Mouse (Mus musculus) limb, embryonic 11.5 days (tissue): ENCODE measurements at regions not wholly inside any gene's neighbourhood (a gene's known extent, or its start where the extent isn't known, plus 50 kb on each side); places are given as distances from the start of the nearest gene placed in this dataset. TPM values are rescaled to one million over a fixed set of nuclear protein-coding genes. Genes with fewer than 3 reads are reported as not detected.

Source experiments
- ATAC-seq: fragments of 200-750 bp; cut with Nextera tagmentation; 2 replicates; pipeline ENCODE4 v1.8.0; 2017; ENCODE audit warnings: low read depth; ENCODE audit not compliant: insufficient number of reproducible peaks, low FRiP score, low TSS enrichment
- DNase-seq: peaks from one replicate; pipeline ENCODE4 v3.0.0-alpha.2; 2015; ENCODE audit warnings: low spot score
- H3K27ac ChIP-seq: fragments of 300-500 bp; sonication (generic); replicated peaks from 2 replicates; pipeline ENCODE4 v1.5.1; 2014; ENCODE audit warnings: low read depth, mild to moderate bottlenecking, low read length
- H3K27me3 ChIP-seq: fragments of 300-500 bp; sonication (generic); 2 replicates; pipeline ENCODE4 v1.6.1; 2014; ENCODE audit warnings: mild to moderate bottlenecking, low read length, mixed read lengths; ENCODE audit not compliant: control insufficient read depth, insufficient read depth
- H3K36me3 ChIP-seq: fragments of 300-500 bp; sonication (generic); 2 replicates; pipeline ENCODE4 v1.6.1; 2014; ENCODE audit warnings: mild to moderate bottlenecking, low read length, moderate library complexity, mixed read lengths; ENCODE audit not compliant: control insufficient read depth, insufficient read depth
- H3K4me1 ChIP-seq: fragments of 300-500 bp; sonication (generic); 2 replicates; pipeline ENCODE4 v1.6.1; 2014; ENCODE audit warnings: low read length, mixed read lengths; ENCODE audit not compliant: control insufficient read depth, insufficient read depth
- H3K4me2 ChIP-seq: fragments of 300-500 bp; sonication (generic); 2 replicates; pipeline ENCODE4 v1.6.1; 2014; ENCODE audit warnings: low read depth, mild to moderate bottlenecking, moderate library complexity; ENCODE audit not compliant: severe bottlenecking
- H3K4me3 ChIP-seq: fragments of 300-500 bp; sonication (generic); 2 replicates; pipeline ENCODE4 v1.5.1; 2014; ENCODE audit warnings: low read depth, low read length
- H3K9ac ChIP-seq: fragments of 300-500 bp; sonication (generic); 2 replicates; pipeline ENCODE4 v1.6.1; 2014; ENCODE audit warnings: mild to moderate bottlenecking, low read length
- H3K9me3 ChIP-seq: fragments of 300-500 bp; sonication (generic); 2 replicates; pipeline ENCODE4 v1.6.1; 2016; ENCODE audit warnings: low read length; ENCODE audit not compliant: control insufficient read depth
- WGBS: fragments of 180-500 bp; shearing (Covaris S2); extraction: QIAGEN DNeasy Blood & Tissue Kit; methylation state at CpG from one replicate; pipeline ENCODE4 v1.1.7; 2014; 5-methylcytosine and 5-hydroxymethylcytosine counted together
- microRNA counts: library from miRNA; unstranded; fragments of <30 nt; microRNA quantifications from one replicate; lab custom pipeline; 2016
- microRNA-seq: library from miRNA; unstranded; fragments of <30 nt; microRNA quantifications from one replicate; pipeline ENCODE4, GENCODE M21; 2016

DNA sequence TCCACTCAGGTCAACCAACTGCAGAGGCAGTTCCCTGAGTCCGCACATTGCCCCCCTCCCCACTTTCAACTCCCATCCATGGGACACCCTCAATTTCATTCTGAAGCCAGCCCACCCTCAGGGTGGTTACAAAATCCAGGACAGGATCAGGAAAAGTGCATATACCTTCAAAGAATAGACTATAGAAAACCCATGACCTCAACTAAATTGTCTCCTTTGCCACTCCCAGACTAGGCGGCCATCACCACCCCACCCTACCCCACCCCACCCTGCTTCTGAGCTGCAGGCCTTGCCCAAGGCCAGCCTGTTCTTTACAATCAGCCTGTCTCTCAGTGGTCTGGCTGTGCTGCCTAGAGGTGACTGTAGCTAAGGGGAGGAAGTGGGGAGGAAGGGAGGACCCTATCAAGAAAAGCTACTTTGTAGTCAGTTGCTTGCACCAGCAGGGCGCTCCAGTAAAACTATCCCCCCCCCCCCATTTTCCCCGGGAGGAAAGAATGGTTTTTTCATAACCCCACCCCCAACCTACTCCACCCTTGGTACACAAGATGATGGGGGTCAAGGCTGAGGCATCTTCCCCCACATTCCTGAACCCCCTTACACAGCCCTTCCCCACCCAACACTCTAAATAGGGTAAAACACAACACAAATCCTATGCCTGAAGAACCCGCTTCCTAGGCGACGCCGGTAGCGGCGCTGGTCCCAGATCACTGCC is 490.9 kb downstream of the Prss52 start:
- Histone ChIP-seq H3K4me3 (no peak overlapping the region), H3K9ac (no peak overlapping the region), H3K36me3 (no peaks in the 10 kb centered on the region), H3K4me2 (0 out of 2 replicates have a peak overlapping the region, but pooled peaks have one; percentile 10), H3K27ac (no peak overlapping the region), H3K4me1 (peaks cover 4% of the 10 kb centered on the region; the same call in 1 of the 2 replicates), H3K9me3 (no peaks in the 10 kb centered on the region), H3K27me3 (peaks cover 31% of the 10 kb centered on the region)
- no peak for DNase-seq
- no peak for ATAC-seq
- WGBS, result 43% methylated on average over 10 of the region's 10 CpGs

DNA sequence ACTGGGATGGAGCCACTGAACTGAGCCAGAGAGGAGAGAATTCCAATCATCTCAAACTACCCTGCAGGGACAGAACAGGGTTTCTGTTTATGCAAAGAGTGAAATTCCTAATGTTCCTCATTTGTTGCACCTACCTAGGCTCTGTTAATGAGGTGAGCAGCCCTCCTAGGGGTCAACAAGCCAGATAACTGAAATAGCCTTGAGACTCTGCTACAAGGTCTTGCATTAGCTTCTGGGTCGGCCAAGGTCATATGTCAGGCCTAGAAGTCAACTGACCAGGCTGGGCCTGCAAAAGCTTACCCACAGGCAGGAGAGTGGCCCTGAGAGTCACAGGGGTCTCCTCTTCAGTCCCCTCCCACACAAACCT is 491.4 kb downstream of the Prss52 start:
- DNase-seq, result no peak
- Histone ChIP-seq H3K27ac (no peak overlapping the region), H3K4me2 (peak overlapping the region; percentile 10; the same call in 1 of the 2 replicates), H3K4me1 (0 out of 2 replicates have a peak, but pooled peaks cover 3% of the 10 kb centered on the region), H3K9ac (no peak overlapping the region), H3K4me3 (no peak overlapping the region), H3K9me3 (no peaks in the 10 kb centered on the region), H3K27me3 (peaks cover 25% of the 10 kb centered on the region), H3K36me3 (no peaks in the 10 kb centered on the region)
- no peak for ATAC-seq
- 23% methylated on average over 1 of the region's 1 CpGs for WGBS

DNA sequence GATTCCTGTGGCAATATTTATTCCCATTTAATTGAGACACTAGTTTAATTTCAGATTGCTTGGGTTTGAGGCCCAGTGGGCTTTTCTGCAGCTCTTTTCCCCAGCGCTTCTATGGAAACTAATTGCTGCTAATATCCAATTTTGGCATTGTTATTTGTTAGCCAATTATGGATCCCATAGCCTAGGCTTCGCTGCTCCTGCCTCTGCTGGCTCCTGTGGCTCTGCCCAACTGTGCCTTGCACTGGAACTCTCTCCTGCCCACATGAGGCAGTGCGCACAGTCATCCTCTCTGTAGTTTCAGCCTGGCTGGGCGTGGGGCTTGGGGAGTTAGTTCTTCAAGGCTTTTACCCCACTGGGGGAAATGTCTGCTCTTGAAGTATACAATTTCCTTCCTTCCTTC is 491.8 kb downstream of the Prss52 start:
- no peak overlapping the region for H3K27ac ChIP-seq
- ATAC-seq (no peak), DNase-seq (no peak)
- WGBS, result 87% methylated on average over 4 of the region's 4 CpGs
- H3K9me3 ChIP-seq, result no peaks in the 10 kb centered on the region
- H3K4me2 ChIP-seq, result no peak overlapping the region
- no peaks in the 10 kb centered on the region for H3K36me3 ChIP-seq
- H3K9ac ChIP-seq, result no peak overlapping the region
- no peak overlapping the region for H3K4me3 ChIP-seq
- H3K27me3 ChIP-seq, result peaks cover 21% of the 10 kb centered on the region
- H3K4me1 ChIP-seq, result 0 out of 2 replicates have a peak, but pooled peaks cover 3% of the 10 kb centered on the region

DNA sequence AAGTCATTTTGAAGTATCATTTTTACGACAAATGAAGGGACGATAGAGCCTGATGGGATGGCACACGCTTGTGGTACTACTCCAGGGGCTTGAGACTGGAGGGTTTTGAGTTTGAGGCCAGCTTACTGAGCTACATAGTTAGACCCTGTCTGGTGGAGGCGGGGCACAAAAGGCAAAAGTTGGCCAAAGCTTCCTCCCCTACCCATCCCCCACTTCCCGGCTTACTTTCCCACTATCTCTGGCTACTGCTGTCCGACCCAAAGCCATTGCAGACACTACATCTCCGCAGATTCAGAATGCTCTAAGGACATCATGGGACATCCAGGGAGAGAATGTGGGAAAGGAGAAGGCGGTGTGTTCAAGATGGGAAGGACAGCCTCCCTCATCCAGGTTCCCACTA is 493.1 kb downstream of the Prss52 start:
- H3K27me3 ChIP-seq, result peaks cover 9% of the 10 kb centered on the region
- no peak overlapping the region for H3K4me3 ChIP-seq
- H3K9ac ChIP-seq, result no peak overlapping the region
- no peak for ATAC-seq
- no peaks in the 10 kb centered on the region for H3K36me3 ChIP-seq
- H3K9me3 ChIP-seq, result no peaks in the 10 kb centered on the region
- DNase-seq, result no peak
- no peak overlapping the region for H3K4me2 ChIP-seq
- H3K27ac ChIP-seq, result no peak overlapping the region
- 63% methylated on average over 8 of the region's 8 CpGs for WGBS
- H3K4me1 ChIP-seq, result no peaks in the 10 kb centered on the region

MicroRNA genes in the stretch of these regions (microRNA counts, 519-probe panel; counts per million panel counts)
- not detected for microRNA mmu-miR-124 (lab: Ali Mortazavi, UCI)

Small RNA genes in the stretch of these regions (microRNA-seq; reads per million reads assigned to microRNA genes)
- not detected for gene Mir124a-1
- gene Mir3078, result not detected
